Mouse (Mus musculus): ENCODE data around the gene Spindoc.
"Not testable (repeated sequence)": the region's sequence is repeated elsewhere in the genome, so short reads cannot be mapped to it uniquely, and the experiment has no call there.

The Spindoc gene

GRCm38 (mm10) chr19:7396867-7397826 is 14.4 kb upstream of the Spindoc start:
- DNase-seq, result peak; percentile 40

DNA sequence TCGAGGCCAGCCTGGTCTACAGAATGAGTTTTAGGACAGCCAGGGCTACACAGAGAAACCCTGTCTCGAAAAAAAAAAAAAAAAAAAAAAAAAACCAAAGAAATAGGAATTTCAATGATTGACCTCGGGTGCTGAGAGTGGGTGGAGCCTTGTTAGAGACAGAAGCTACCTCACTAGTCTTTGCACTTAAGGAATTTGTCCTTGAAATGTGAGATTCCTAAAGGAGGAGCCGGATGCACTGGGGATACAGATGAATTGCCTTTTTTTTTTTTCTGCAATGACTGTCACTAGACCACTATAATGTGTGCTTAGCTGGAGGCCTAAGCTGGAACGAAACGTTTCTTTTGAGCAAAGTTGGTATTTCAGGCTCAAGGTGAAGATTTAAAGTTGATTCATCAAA is 5.7 kb upstream of the Spindoc start:
- DNase-seq, result no peak

- no peak for DNase-seq
Observed at GRCm38 (mm10) chr19:7386042-7386441, 3.2 kb upstream of the Spindoc start.

- DNase-seq, result peak; percentile 83
Observed at GRCm38 (mm10) chr19:7382248-7382902, 419 bp downstream of the Spindoc start.

DNA sequence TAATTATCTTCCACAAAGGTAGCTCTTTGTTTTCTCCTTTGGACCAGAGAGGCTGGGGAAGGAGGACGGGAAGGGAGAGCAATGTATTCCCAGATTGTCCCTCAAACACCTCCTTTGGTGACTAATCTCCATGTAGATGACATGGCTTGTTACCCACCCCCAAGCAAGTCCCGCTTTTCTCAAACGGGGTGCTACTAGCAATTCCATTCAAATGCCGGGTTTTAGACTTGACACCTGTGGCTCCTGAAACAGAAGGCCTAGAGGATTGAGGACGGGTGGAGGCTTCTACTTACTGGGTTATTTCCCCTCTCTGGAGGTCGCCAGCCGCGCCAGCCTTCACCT is 917 bp downstream of the Spindoc start:
- no peak for DNase-seq

DNA sequence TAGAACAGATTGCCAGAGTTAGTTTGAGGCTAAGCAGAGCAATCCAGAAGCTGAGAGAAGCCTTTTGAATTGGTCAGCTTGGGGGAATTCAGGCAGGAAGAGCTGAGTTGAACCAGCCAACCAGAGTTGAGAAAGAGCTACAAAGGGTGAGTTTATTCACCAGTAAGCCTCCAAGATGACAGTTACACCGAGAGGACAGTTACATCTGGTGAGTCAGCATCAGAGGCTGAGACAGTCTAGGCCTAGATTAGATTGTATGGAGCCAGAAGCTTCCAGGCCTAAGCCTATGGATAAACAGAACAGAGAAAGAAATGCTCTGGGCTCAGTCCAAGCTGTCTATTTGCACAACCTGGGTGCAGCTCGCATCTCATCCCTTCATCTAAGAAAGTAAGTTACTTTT is 5.2 kb downstream of the Spindoc start:
- DNase-seq, result no peak

GRCm38 (mm10) chr19:7374491-7374890 is 8.3 kb downstream of the Spindoc start:
- no peak for DNase-seq

GRCm38 (mm10) chr19:7369469-7369868 is 13.3 kb downstream of the Spindoc start:
- not testable (repeated sequence) for DNase-seq

DNA sequence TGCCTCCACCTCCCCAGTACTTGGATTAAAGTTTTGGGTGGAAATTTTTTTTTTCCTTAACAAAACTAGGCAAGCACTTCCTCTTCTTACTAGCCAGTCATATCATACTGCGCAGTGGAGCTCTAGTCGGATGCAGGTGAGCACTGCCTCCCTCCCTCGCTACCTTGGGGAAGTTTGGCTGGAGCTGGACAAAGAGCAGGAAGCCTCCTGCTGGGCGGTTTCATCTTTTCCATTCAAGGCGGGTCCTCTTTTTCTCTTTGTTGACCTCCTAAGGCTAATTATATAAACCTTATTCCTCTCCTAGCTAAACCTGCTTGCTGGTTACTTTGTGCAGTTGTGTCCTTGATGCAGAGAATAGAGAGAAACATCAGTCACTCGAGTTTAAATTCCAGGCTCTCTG is 29.2 kb downstream of the Spindoc start:
- DNase-seq, result no peak

DNA sequence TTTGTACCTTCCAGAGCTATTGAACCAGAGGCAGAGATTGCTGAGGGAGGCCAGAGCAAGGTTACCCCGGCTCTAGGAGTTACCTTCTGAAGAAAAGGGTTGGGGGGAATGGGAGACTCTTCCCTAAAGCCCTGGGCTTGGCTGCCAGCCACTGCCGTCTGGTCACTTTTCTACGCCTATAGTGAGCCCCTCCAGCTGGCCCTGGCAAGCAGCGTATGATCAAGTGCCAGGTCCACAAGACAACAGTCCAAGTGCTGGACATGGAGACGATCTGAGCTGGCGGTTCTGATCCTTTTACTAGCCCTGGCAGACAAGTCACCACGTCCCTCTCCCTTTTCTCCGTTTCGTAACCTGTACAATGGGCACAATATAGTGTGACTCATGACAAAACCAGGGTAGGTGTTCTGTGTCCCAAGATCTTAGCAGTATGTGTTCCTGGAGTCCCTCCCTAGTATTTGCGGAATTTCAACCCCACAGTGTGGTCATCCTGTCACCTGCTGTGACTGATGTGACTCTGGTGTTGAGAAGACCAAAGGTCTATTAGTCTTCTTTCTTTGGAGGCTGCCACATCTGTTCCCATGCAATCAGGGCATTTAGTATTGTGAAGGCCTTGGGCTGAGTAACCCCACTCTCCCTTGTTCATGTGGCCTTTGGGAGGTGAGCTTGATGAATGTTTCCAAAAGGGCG is 29.8 kb downstream of the Spindoc start:
- DNase-seq, result no peak

- DNase-seq, result no peak
Observed at GRCm38 (mm10) chr19:7349993-7350392, 32.8 kb downstream of the Spindoc start.

DNA sequence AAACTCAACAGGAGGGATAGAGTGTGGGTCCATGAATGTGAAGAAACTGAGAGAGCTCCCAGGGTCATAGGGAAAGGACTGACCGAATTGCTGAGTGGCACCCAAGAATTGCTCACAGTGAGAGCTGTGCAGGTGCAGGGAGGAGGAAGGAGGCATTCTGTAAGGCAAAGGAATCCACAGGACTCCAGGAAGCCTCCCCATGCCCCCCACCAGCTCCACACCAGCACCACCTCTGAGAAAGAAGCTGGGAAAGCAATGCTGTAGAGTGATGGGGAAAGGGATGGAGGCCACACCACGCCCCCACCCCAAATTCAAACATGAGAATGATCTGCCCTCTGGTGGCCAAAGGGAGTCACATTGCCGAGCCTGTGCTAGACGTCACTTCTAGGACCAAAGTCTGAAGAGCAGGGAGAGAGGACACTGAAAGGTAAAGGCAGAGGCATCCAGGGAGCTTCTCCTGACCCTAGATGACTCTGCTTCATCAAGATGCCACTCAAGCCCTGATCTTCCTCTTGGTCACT is 37.5 kb downstream of the Spindoc start:
- peak; percentile 74 for DNase-seq

DNA sequence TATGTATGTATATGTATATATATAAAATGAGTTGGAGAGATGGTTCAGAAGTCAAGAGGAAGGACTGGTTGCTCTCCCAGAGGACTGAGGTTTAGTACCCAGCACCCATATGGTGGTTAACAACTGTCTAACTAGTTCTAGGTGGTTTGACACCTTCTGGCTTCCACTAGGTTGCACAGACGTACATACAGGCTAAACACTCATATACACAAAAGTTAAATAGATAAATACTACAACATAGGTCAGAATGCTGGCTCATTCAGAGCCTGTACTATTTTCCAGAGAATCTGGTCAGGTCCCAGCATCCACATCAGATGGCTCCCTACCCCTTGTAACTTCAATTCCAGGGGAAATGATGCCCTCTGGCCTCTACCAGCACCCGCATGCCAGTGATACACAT is 40.1 kb downstream of the Spindoc start:
- DNase-seq, result no peak

GRCm38 (mm10) chr19:7341512-7342397 is 41.0 kb downstream of the Spindoc start, which contains the start of gene Mark2:
TSS of gene Mark2 (minus strand) at chr19:7341860.
- DNase-seq, result peak; percentile 100

DNA sequence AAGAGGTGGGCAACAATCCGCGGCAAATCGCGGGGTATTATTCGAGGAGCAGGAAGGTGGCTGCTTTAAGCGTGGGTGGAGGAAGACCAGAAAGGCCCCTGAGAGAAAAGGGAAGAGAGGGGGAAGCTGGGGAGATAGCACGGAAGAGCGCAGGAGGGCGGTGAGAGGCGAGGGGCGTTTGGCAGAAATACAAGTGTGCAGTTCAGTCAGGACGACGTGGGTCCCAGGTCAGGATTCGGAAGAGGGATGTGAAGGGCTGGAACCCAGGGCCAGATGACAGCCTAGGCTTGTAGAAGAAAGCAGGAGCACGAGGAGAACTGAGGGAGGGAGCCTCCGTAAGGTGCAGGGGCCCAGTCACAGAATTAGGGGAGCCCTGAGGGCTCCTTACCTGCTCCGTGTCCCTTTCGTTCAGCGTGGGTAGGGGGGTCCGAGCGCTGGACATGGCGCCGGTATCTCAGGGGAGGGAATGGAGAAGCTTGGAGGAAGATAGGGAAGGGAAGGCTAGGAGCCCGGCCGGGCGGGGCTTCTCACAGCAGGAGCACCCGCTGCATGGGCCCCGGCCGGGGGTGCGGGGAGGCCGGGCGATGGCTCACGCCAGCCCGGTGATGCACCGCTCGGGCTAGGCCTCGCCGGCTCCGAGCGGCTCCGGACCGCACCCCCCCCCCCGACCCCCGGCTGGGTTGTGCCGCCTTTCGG is 41.9 kb downstream of the Spindoc start:
- DNase-seq, result no peak

GRCm38 (mm10) chr19:7340371-7340779 is 42.4 kb downstream of the Spindoc start:
- no peak for DNase-seq

DNA sequence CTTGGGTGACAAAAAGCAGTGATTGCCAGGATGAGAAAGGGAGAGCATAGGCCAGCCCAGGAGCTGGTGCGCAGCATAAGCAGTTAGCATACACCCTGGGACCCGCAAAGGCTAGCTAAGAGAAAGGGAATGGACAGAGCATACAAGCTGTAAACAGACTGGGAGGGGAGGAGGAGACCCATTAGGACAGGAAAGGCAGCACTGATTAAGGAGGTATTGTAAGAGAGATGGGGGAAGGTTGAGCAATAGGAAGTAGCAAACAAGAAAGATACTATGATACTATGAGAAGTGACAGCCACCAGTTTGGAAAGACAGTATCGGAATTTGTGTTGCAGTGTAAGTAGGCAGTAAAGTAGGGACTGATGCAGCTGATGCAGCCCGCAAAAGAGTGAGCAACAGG is 42.9 kb downstream of the Spindoc start:
- no peak for DNase-seq

GRCm38 (mm10) chr19:7339026-7339425 is 43.8 kb downstream of the Spindoc start:
- DNase-seq, result no peak

DNA sequence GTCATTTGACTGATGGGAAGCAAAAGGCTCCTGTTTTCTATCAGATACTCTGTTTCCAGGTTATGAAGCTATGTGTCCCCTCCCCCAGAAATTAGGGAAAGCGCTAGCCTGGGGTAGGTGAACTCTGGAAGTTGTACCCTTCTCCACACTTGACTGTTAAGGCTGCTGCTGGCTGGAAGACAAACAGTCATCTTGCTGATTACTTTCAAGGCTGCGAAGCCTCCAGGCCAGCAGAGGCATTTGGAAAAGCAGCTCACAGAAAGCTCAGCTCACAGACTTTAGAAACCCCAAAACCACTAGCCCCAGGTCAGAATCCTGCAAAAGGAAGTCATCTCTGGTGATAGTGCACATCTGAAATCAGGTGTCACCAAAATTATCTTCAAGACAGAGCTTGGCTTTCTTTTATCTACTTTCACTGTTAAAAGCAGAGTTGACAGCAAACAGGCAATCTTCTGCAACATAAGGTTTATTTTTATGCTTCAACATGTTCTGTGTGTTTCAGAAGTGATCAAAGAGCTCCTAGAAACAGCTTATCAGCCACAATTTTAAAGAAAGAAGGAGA is 44.9 kb downstream of the Spindoc start:
- peak; percentile 7 for DNase-seq

GRCm38 (mm10) chr19:7335656-7336055 is 47.1 kb downstream of the Spindoc start:
- DNase-seq, result no peak

DNA sequence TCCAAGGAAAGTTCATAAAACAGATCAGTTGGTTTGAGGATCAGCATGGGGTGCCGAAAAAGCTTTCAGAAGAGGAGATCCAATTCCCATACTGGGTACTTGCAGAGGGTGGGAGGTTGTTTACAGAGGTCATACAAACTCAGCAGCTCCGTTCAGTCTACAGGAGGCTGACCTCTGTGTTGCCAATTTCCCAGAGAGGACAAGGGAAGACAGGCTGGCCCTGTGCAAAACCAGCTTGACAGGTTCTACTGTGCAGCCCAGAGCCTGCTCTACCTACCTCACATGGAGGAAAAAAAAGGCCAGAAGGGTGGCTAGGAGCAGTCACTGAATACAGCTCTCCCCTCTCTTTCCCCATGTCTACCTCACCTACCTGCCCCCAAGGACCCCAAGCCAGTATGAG is 48.7 kb downstream of the Spindoc start:
- DNase-seq, result no peak

All from thymus, postnatal 25 days (tissue).